Mouse (Mus musculus) brain, embryonic 14.5 days (tissue): ENCODE data around the gene Bhmt2. TPM values are rescaled to one million over a fixed set of nuclear protein-coding genes. Genes with fewer than 3 reads are reported as not detected.
A peak's percentile ranks its signal among the peaks of the same experiment; 100 is the strongest.

Experiments
- DNase-seq: peaks from one replicate; pipeline ENCODE4 v3.0.0-alpha.2; 2011; ENCODE audit warnings: low read depth
- CTCF ChIP-seq: fragments of 200-500 bp; IDR thresholded peaks from 2 replicates; pipeline ENCODE4 v1.5.1; 2012; ENCODE audit warnings: inconsistent platforms, mild to moderate bottlenecking, moderate library complexity, borderline replicate concordance; ENCODE audit not compliant: insufficient read depth, insufficient read length; ENCODE audit errors: extremely low read depth
- POLR2A ChIP-seq: fragments of 200-500 bp; IDR thresholded peaks from 2 replicates; pipeline ENCODE4 v1.6.1; 2012; ENCODE audit warnings: mild to moderate bottlenecking, inconsistent platforms, borderline replicate concordance; ENCODE audit not compliant: poor library complexity, insufficient read depth, insufficient read length, severe bottlenecking; ENCODE audit errors: extremely low read depth
- polyA plus RNA-seq: library from polyadenylated mRNA; depleted of rRNA; stranded (reverse); fragments of >200 nt; gene quantifications from 2 replicates; pipeline ENCODE4 v1.2.3, GENCODE M21; 2012; rRNA removed

Bhmt2 gene
- polyA plus RNA-seq, 1 experiment: 0.10 TPM

- DNase-seq: no peak
- TF ChIP-seq POLR2A (no peak), CTCF (no peak)
Measured at GRCm38 (mm10) chr13:93628861-93629260, 45.2 kb downstream of the Bhmt2 start.

GRCm38 (mm10) chr13:93614361-93614948 is 59.6 kb downstream of the Bhmt2 start:
- no peak for DNase-seq
- TF ChIP-seq CTCF (no peak), POLR2A (no peak)

GRCm38 (mm10) chr13:93613771-93614170 is 60.3 kb downstream of the Bhmt2 start:
- DNase-seq: peak; percentile 25
- TF ChIP-seq CTCF (no peak), POLR2A (no peak)

- peak; percentile 88 for DNase-seq
Measured at GRCm38 (mm10) chr13:93612660-93613607, 61.2 kb downstream of the Bhmt2 start.

GRCm38 (mm10) chr13:93608476-93608875 is 65.6 kb downstream of the Bhmt2 start:
- no peak for TF ChIP-seq POLR2A
- no peak for TF ChIP-seq CTCF
- DNase-seq: no peak

More at GRCm38 (mm10) chr13:93612660-93613607, 61.2 kb downstream of the Bhmt2 start:
- TF ChIP-seq POLR2A (no peak), CTCF (peak; percentile 89)

- DNase-seq: no peak
Measured at GRCm38 (mm10) chr13:93607701-93608100, 66.4 kb downstream of the Bhmt2 start.

GRCm38 (mm10) chr13:93606868-93607578 is 67.1 kb downstream of the Bhmt2 start:
- TF ChIP-seq CTCF: no peak
- TF ChIP-seq POLR2A: no peak
- DNase-seq: peak; percentile 59

More at GRCm38 (mm10) chr13:93607701-93608100, 66.4 kb downstream of the Bhmt2 start:
- TF ChIP-seq POLR2A (no peak), CTCF (no peak)

Other genes starting within 250 kb of the Bhmt2 start
- 10.2 and 12.3 TPM in 2 replicates for gene Jmy, start 174.5 kb downstream of the Bhmt2 start, polyA plus RNA-seq
- gene Bhmt, start 36.3 kb downstream of the Bhmt2 start, polyA plus RNA-seq: 0.09 and 0.31 TPM in 2 replicates
- gene Dmgdh, start 131 bp upstream of the Bhmt2 start, polyA plus RNA-seq: 0.09 and 0.26 TPM in 2 replicates
- 18.5 and 19.5 TPM in 2 replicates for gene Arsb, start 97.3 kb upstream of the Bhmt2 start, polyA plus RNA-seq